Mouse (Mus musculus): ENCODE measurements around the gene Scarf2. TPM values are rescaled to one million over a fixed set of nuclear protein-coding genes. Genes with fewer than 3 reads are reported as not detected.

Gene Scarf2
- polyA plus RNA-seq, 1 experiment from 2014 or later = 4.9 TPM

GRCm38 (mm10) chr16:17813173-17813572, 16.1 kb downstream of the Scarf2 start:
- H3K4me1 ChIP-seq = peaks cover 13% of the 10 kb centered on the region
- no peak overlapping the region for H3K27ac ChIP-seq
- H3K4me3 ChIP-seq = no peak overlapping the region
- H3K9ac ChIP-seq = no peak overlapping the region
- no peak for ATAC-seq
- H3K9me3 ChIP-seq (replicated peaks) = no peaks in the 10 kb centered on the region
- H3K27me3 ChIP-seq (replicated peaks) = peaks cover 96% of the 10 kb centered on the region
- 54% methylated on average over 4 of the region's 4 CpGs for WGBS (ENCODE audit: insufficient replicate concordance)
- no peak overlapping the region for H3K4me2 ChIP-seq
- H3K36me3 ChIP-seq = no peaks in the 10 kb centered on the region

GRCm38 (mm10) chr16:17815411-17816402, 18.6 kb downstream of the Scarf2 start:
- Histone ChIP-seq H3K4me1 (peaks cover 13% of the 10 kb centered on the region), H3K9ac (peak overlapping the region; percentile 50), H3K27ac (no peak overlapping the region), H3K36me3 (no peaks in the 10 kb centered on the region), H3K27me3 (replicated peaks) (peaks cover 91% of the 10 kb centered on the region), H3K4me3 (peak overlapping the region; percentile 50), H3K9me3 (replicated peaks) (no peaks in the 10 kb centered on the region), H3K4me2 (peak overlapping the region; percentile 84)
- peak; percentile 77 for ATAC-seq
- WGBS (ENCODE audit: insufficient replicate concordance) = 3% methylated on average over 63 of the region's 63 CpGs

DNA sequence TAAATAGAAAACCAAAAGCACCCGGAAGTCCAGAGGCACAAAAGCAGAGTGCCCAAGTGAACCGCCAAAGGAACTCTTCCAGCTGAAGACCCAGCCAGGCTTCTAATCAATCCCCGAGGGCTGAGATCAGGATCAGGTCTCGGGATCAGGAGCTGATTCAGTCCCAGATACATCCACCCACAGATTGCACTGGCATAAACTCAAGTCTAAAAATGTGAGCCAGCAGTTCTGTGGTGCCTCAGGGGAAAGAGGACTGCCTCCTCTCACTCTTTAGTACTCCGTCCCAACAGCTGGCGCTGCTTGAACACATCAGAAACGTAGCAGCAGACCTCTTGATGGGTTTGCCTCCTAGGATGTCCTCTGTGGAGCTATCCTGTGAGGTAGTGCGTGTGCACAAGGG, 19.4 kb downstream of the Scarf2 start:
- H3K4me3 ChIP-seq = no peak overlapping the region
- H3K4me1 ChIP-seq = peaks cover 13% of the 10 kb centered on the region
- H3K27me3 ChIP-seq (replicated peaks) = peaks cover 91% of the 10 kb centered on the region
- no peaks in the 10 kb centered on the region for H3K36me3 ChIP-seq
- H3K9ac ChIP-seq = no peak overlapping the region
- H3K4me2 ChIP-seq = no peak overlapping the region
- no peak overlapping the region for H3K27ac ChIP-seq
- WGBS (ENCODE audit: insufficient replicate concordance) = 76% methylated on average over 8 of the region's 8 CpGs
- H3K9me3 ChIP-seq (replicated peaks) = no peaks in the 10 kb centered on the region
- ATAC-seq = no peak

DNA sequence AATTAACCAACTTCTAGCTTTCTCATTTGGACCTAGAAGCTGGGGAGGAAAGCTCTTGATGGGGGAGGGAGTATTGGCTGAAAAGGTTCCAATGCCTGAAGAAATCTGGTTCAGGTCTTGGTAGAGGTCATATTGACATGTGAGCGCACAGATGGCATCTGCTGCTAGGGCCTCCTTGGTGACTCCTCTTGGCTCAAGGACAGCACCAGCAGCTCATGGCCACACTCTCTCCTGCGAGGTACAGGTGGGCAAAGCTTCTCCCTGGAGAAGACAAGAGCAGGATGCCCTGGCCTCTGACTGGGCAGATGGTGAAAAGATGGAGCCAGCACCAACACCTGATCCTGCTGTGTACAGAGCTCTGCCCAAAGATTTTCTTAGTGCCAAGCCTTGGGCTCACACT, 29.4 kb downstream of the Scarf2 start:
- Histone ChIP-seq H3K27me3 (replicated peaks) (peaks cover 82% of the 10 kb centered on the region), H3K4me1 (no peaks in the 10 kb centered on the region), H3K4me3 (no peak overlapping the region), H3K9me3 (replicated peaks) (no peaks in the 10 kb centered on the region), H3K36me3 (no peaks in the 10 kb centered on the region), H3K4me2 (no peak overlapping the region), H3K9ac (no peak overlapping the region), H3K27ac (no peak overlapping the region)
- WGBS (ENCODE audit: insufficient replicate concordance) = 67% methylated on average over 2 of the region's 2 CpGs
- ATAC-seq = no peak

GRCm38 (mm10) chr16:17828229-17828628, 31.1 kb downstream of the Scarf2 start:
- Histone ChIP-seq H3K4me3 (no peak overlapping the region), H3K36me3 (no peaks in the 10 kb centered on the region), H3K27me3 (replicated peaks) (peaks cover 87% of the 10 kb centered on the region), H3K4me1 (peaks cover 4% of the 10 kb centered on the region), H3K9ac (no peak overlapping the region), H3K4me2 (no peak overlapping the region), H3K27ac (no peak overlapping the region), H3K9me3 (replicated peaks) (no peaks in the 10 kb centered on the region)
- ATAC-seq = no peak
- 19% methylated on average over 2 of the region's 2 CpGs for WGBS (ENCODE audit: insufficient replicate concordance)

- Histone ChIP-seq H3K36me3 (no peaks in the 10 kb centered on the region), H3K9me3 (replicated peaks) (no peaks in the 10 kb centered on the region), H3K27me3 (replicated peaks) (peaks cover 89% of the 10 kb centered on the region), H3K4me1 (peaks cover 10% of the 10 kb centered on the region), H3K9ac (no peak overlapping the region), H3K4me2 (no peak overlapping the region), H3K27ac (no peak overlapping the region), H3K4me3 (no peak overlapping the region)
- WGBS (ENCODE audit: insufficient replicate concordance) = 61% methylated on average over 3 of the region's 3 CpGs
- no peak for ATAC-seq
Observed at GRCm38 (mm10) chr16:17828867-17829266, 31.8 kb downstream of the Scarf2 start.

DNA sequence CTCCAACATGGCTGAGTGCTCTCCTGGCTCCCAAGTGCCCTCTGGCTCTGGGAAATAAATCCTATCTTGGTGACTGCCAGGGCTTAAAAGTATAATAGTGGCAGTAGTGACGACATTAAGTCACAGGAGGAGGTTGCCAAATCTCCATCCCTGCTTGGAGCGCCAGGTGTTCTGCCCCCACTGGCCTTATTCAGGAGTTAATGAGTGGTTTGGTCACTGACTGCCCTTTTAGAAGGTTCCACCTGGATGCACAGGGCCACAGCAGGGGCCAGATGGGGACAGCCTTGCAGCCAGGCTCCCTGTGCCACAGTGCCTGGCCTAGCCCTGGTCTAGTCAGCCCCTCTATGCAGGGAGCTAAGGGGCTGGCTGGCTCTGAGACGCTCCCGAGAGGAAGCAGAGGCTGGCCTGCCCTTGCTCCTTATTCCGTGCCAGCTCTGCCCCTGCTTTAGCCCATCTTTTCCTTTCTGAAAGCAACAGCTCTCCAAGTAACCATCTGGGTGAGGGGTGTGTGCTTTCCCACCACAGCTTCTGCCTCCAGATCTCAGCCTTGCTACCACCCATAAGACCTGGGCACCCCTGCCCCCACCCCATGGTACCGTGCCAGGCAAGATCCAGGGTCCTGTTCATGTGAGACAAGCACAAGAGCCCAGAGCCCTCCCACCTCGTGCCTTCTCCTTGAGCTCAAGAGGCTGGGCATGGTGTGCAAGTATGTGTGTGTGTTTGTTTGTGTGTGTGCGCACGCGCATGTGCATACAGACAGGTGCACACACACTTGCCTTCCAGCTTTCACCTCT, 33.5 kb downstream of the Scarf2 start:
- H3K27ac ChIP-seq = no peak overlapping the region
- H3K4me2 ChIP-seq = no peak overlapping the region
- whole genome bisulfite sequencing (ENCODE audit: insufficient replicate concordance) = 59% methylated on average over 10 of the region's 10 CpGs
- H3K4me1 ChIP-seq = peaks cover 19% of the 10 kb centered on the region
- H3K9me3 ChIP-seq (replicated peaks) = no peaks in the 10 kb centered on the region
- no peaks in the 10 kb centered on the region for H3K36me3 ChIP-seq
- no peak for ATAC-seq
- H3K4me3 ChIP-seq = no peak overlapping the region
- no peak overlapping the region for H3K9ac ChIP-seq
- H3K27me3 ChIP-seq (replicated peaks) = peaks cover 94% of the 10 kb centered on the region

- 13% methylated on average over 11 of the region's 11 CpGs for WGBS (ENCODE audit: insufficient replicate concordance)
- Histone ChIP-seq H3K4me3 (no peak overlapping the region), H3K9me3 (replicated peaks) (no peaks in the 10 kb centered on the region), H3K4me1 (peaks cover 19% of the 10 kb centered on the region), H3K9ac (no peak overlapping the region), H3K27me3 (replicated peaks) (peaks cover 99% of the 10 kb centered on the region), H3K27ac (no peak overlapping the region), H3K4me2 (no peak overlapping the region), H3K36me3 (no peaks in the 10 kb centered on the region)
- ATAC-seq = no peak
Observed at GRCm38 (mm10) chr16:17831781-17832180, 34.7 kb downstream of the Scarf2 start.

DNA sequence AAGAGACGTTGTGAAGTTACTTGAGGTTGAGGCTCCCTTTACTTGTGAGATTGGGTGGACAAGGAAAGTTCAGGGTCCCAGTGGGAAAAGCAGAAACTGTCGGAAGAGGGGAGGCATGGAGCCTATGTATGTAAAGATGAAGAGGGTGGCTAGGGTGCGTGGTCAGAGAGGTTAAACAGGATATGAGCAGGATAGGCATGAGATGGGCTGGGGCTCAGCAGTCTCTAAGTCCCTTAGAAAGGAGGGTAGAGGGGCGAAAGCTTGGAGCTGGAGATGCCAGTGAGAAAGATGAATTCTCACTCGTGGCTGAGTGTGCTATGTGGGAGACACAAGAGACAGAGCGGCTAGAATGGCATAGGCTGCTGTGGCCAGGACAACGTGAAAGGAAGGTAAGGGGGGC, 35.7 kb downstream of the Scarf2 start, which contains the start of gene B830017H08Rik:
TSS of gene B830017H08Rik (plus strand) at position 301 of the 400 bp plus-strand sequence.
- no peak for ATAC-seq
- Histone ChIP-seq H3K9ac (no peak within 1 kb of the TSS; the same call in 1 of the 2 replicates), H3K4me3 (peak within 1 kb of the TSS; percentile 55), H3K4me1 (peaks cover 19% of the 10 kb centered on the region), H3K36me3 (no peaks in the 10 kb centered on the region), H3K4me2 (peak within 1 kb of the TSS; percentile 74), H3K9me3 (replicated peaks) (no peaks in the 10 kb centered on the region), H3K27me3 (replicated peaks) (peaks cover 99% of the 10 kb centered on the region), H3K27ac (no peak within 1 kb of the TSS)
- 27% methylated on average over 7 of the region's 7 CpGs for WGBS (ENCODE audit: insufficient replicate concordance)

DNA sequence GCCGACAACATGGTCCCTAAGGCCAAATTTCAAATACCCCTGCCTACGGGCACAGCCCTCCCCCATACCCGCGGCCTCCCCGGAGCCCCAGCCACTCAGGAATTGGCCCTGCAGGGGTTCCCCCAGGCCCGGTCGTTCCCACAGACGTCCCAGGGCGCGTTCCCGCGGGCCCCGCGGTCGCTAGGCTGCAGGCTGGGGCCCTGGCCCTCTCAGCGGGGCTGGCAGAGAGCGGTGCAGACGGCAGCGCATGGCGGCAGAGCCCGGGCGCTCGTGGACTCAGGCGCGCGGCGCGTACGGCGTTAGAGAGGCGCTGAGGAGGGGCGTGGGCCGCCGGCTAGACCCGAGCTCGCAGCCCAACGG, 36.2 kb downstream of the Scarf2 start:
- Histone ChIP-seq H3K9me3 (replicated peaks) (no peaks in the 10 kb centered on the region), H3K9ac (no peak overlapping the region; the same call in 1 of the 2 replicates), H3K36me3 (no peaks in the 10 kb centered on the region), H3K27me3 (replicated peaks) (peaks cover 100% of the 10 kb centered on the region), H3K4me2 (peak overlapping the region; percentile 74), H3K27ac (no peak overlapping the region), H3K4me1 (peaks cover 19% of the 10 kb centered on the region), H3K4me3 (peak overlapping the region; percentile 55)
- WGBS (ENCODE audit: insufficient replicate concordance) = 2% methylated on average over 37 of the region's 37 CpGs
- ATAC-seq = no peak

DNA sequence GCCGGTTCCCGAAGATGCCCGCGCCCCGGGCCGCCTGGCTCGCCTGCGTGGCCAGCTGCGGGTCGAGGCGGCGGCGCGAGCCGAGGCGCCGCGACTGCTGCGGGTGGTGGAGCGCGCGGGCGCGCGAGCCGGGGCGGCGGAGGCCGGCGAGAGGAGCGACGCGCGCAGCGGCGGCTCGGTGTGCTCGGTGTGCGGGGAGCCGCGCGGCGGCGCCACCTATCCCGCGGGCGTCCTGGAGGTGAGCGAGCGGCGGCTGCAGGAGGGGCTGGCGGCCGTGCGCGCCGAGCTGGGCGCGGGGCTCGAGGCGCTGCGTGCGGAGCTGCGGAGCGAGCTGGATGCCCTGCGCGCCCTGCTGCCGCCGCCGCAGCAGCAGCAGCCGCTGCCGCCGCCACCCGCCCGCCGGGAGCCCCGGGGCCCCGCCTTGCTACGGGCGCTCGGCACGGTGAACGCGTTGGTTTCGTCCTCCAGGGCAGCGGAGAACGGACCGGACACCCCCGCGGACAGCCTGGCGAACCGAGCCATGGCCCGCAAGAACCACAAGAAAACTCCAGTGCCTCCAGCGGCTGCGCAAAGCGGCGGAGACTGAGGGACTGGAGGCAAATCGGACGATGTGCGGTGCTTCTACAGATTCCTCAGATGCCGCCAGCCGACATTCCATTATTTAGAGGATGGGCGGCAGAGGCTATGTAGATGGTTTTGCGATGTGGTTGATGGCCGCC, 36.8 kb downstream of the Scarf2 start:
- no peaks in the 10 kb centered on the region for H3K36me3 ChIP-seq
- H3K9ac ChIP-seq = no peak overlapping the region
- H3K9me3 ChIP-seq (replicated peaks) = no peaks in the 10 kb centered on the region
- peak overlapping the region; percentile 55 for H3K4me3 ChIP-seq
- peak overlapping the region; percentile 74 for H3K4me2 ChIP-seq
- peaks cover 96% of the 10 kb centered on the region for H3K27me3 ChIP-seq (replicated peaks)
- H3K4me1 ChIP-seq = peaks cover 19% of the 10 kb centered on the region
- ATAC-seq = no peak
- WGBS (ENCODE audit: insufficient replicate concordance) = 2% methylated on average over 96 of the region's 103 CpGs
- no peak overlapping the region for H3K27ac ChIP-seq
